Mouse (Mus musculus) left cerebral cortex, adult 8-10 months (tissue): ENCODE measurements around the gene Arxes2. TPM values are rescaled to one million over a fixed set of nuclear protein-coding genes. Genes with fewer than 3 reads are reported as not detected.

Experiments used
- DNase-seq, 2 experiments: peaks; one replicate each; pipeline ENCODE4 v3.0.0; 2022; ENCODE audit warnings: low spot score in 2 of 2
- total RNA-seq, 4 experiments: library from RNA; stranded (reverse); gene quantifications; 2 replicates each; pipeline ENCODE4 v1.2.4; 2022

Arxes2 gene
- total RNA-seq, 4 experiments from 2014 or later = 61.5 to 72.9 (median 69.6) TPM

GRCm38 (mm10) chrX:136032799-136033763 is 39.5 kb downstream of the Arxes2 start, which contains the start of gene Arxes1:
Gene Arxes1 (plus strand): TSS chrX:136033367.
- peak in 1 of 2 experiments; percentile 7 for DNase-seq

- DNase-seq = no peak
Measured at GRCm38 (mm10) chrX:136043726-136044125, 50.1 kb downstream of the Arxes2 start.

Other genes with a start within 250 kb of the Arxes2 start
- gene Bhlhb9, start 196.2 kb upstream of the Arxes2 start, total RNA-seq = 10 to 100 TPM; 59.8 to 72.1 (median 67.6) TPM
- 100 to 1,000 TPM; 178 to 211 (median 189) TPM for gene Gprasp2, start 154.8 kb upstream of the Arxes2 start, total RNA-seq
- 10 to 100 TPM; 33.6 to 37.0 (median 35.6) TPM for gene Arxes1, start 39.5 kb downstream of the Arxes2 start, total RNA-seq
- gene Bex2, start 74.4 kb downstream of the Arxes2 start, total RNA-seq = 100 to 1,000 TPM; 309 to 363 (median 335) TPM
- not detected for gene Nxf3, start 91.4 kb downstream of the Arxes2 start, total RNA-seq
- gene Bex4, start 145.2 kb downstream of the Arxes2 start, total RNA-seq = 10 to 100 TPM; 21.2 to 23.0 (median 21.5) TPM
- 10 to 100 TPM; 32.4 to 42.8 (median 35.4) TPM for gene Tceal8, start 178.5 kb downstream of the Arxes2 start, total RNA-seq
- gene Tceal5, start 210.1 kb downstream of the Arxes2 start, total RNA-seq = 100 to 1,000 TPM in 3 of 4 experiments, 10 to 100 TPM in 1; 80.8 to 132 (median 117) TPM
- gene Tceal7, start 221.0 kb downstream of the Arxes2 start, total RNA-seq = 1 to 10 TPM; 1.6 to 2.9 (median 2.2) TPM
- gene Bex1, start 221.7 kb downstream of the Arxes2 start, total RNA-seq = 100 to 1,000 TPM in 2 of 4 experiments, 10 to 100 TPM in 2; 96.6 to 118 (median 102) TPM